Mouse (Mus musculus) kidney, postnatal 0 days (tissue): ENCODE data around the gene Ttc28. TPM values are rescaled to one million over a fixed set of nuclear protein-coding genes. Genes with fewer than 3 reads are reported as not detected.

Source experiments
- ATAC-seq: fragments of 200-750 bp; cut with Nextera tagmentation; replicated peaks from 2 replicates; pipeline ENCODE4 v1.8.0; 2017; ENCODE audit warnings: low read depth, moderate number of reproducible peaks, moderate TSS enrichment, moderate library complexity; ENCODE audit not compliant: low FRiP score
- DNase-seq: peaks from one replicate; pipeline ENCODE4 v3.0.0-alpha.2; 2016; ENCODE audit warnings: low spot score
- H3K27ac ChIP-seq: fragments of 300-500 bp; sonication (generic); 2 replicates; pipeline ENCODE4 v1.5.1; 2014; ENCODE audit warnings: mild to moderate bottlenecking
- H3K27me3 ChIP-seq: fragments of 300-500 bp; sonication (generic); 2 replicates; pipeline ENCODE4 v1.6.1; 2014; ENCODE audit warnings: low read length, mixed read lengths; ENCODE audit not compliant: insufficient read depth
- H3K36me3 ChIP-seq: fragments of 300-500 bp; sonication (generic); 2 replicates; pipeline ENCODE4 v1.6.1; 2014; ENCODE audit warnings: low read length, mixed read lengths; ENCODE audit not compliant: insufficient read depth
- H3K4me1 ChIP-seq: fragments of 300-500 bp; sonication (generic); replicated peaks from 2 replicates; pipeline ENCODE4 v1.6.1; 2014; ENCODE audit warnings: antibody characterized with exemption, low read length, mixed read lengths; ENCODE audit not compliant: insufficient read depth
- H3K4me2 ChIP-seq: fragments of 300-500 bp; sonication (generic); 2 replicates; pipeline ENCODE4 v1.6.1; 2014; ENCODE audit warnings: mild to moderate bottlenecking, low read length, moderate library complexity, mixed read lengths
- H3K4me3 ChIP-seq: fragments of 300-500 bp; sonication (generic); replicated peaks from 2 replicates; pipeline ENCODE4 v1.5.1; 2014; ENCODE audit warnings: low read depth, low read length
- H3K9ac ChIP-seq: fragments of 300-500 bp; sonication (generic); 2 replicates; pipeline ENCODE4 v1.6.1; 2014; ENCODE audit warnings: low read depth, low read length
- H3K9me3 ChIP-seq: fragments of 300-500 bp; sonication (generic); replicated peaks from 2 replicates; pipeline ENCODE4 v1.6.1; 2016; ENCODE audit warnings: low read length, inconsistent platforms, mixed read lengths
- CTCF ChIP-seq: IDR thresholded peaks from 2 replicates; pipeline ENCODE4 v1.5.1; 2016; ENCODE audit warnings: antibody characterized with exemption, low read depth, mild to moderate bottlenecking, moderate library complexity
- WGBS: fragments of 180-500 bp; shearing (Covaris S2); extraction: QIAGEN DNeasy Blood & Tissue Kit; methylation state at CpG from one replicate; pipeline ENCODE4 v1.1.7; 2014; 5-methylcytosine and 5-hydroxymethylcytosine counted together
- polyA plus RNA-seq: library from polyadenylated mRNA; unstranded; fragments of >200 nt; fragmentation: Nextera tagmentation; extraction: Ambion mirVana; gene quantifications from 2 replicates; pipeline ENCODE4 v1.2.1, GENCODE M21; 2015

Ttc28 gene
- polyA plus RNA-seq, 1 experiment from 2014 or later: 8.1 TPM

DNA sequence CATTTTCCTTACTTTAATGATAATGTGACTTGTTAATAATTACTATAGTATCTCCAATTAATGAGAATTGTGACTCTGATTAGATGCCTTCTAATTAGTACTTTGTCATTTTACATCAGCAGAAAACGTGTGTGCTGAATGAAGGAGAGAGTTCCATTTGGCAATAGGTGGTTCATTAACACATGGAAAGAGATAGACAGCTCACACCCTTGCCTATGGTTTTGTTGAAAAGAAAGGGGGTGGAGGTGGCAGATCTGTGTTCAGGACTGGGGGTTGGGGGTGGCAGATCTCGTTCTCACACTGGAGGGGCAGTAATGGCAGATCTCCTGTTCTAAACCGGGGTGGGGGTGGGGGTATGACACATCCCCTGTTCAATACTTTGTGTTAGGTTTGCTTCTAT lies 184.4 kb downstream of the Ttc28 start:
- H3K4me2 ChIP-seq: no peak overlapping the region
- H3K36me3 ChIP-seq: no peaks in the 10 kb centered on the region
- H3K27ac ChIP-seq: no peak overlapping the region
- DNase-seq (no peak), ATAC-seq (no peak)
- H3K27me3 ChIP-seq: no peaks in the 10 kb centered on the region
- no peaks in the 10 kb centered on the region for H3K9me3 ChIP-seq
- WGBS: 75% methylated on average over 3 of the region's 3 CpGs
- H3K4me1 ChIP-seq: peaks cover 1% of the 10 kb centered on the region; the same call in 1 of the 2 replicates
- H3K4me3 ChIP-seq: no peak overlapping the region
- TF ChIP-seq CTCF: no peak
- no peak overlapping the region for H3K9ac ChIP-seq

DNA sequence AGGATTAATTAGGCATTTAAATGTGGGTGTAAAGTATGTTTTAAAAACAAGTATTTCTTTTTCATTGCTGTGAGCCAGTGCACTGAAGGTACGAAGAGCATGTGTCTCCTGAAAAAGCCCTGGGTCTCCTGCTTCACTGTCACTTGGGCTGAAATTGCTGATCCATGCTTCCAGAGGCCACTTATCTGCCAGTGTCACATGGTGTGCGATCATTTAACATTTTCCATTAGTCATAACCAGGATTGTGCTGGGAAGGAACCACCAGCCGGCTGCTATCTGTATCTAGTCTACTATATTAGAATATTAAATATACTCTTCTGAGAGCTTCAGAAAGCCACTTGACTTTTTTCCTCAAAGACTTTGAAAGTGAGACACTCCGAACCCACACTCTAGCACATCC lies 186.2 kb downstream of the Ttc28 start:
- Histone ChIP-seq H3K9me3 (no peaks in the 10 kb centered on the region), H3K4me1 (no peaks in the 10 kb centered on the region), H3K27ac (no peak overlapping the region), H3K4me2 (no peak overlapping the region), H3K4me3 (no peak overlapping the region), H3K36me3 (no peaks in the 10 kb centered on the region), H3K9ac (no peak overlapping the region), H3K27me3 (no peaks in the 10 kb centered on the region)
- no peak for DNase-seq
- no peak for ATAC-seq
- TF ChIP-seq CTCF: no peak
- 77% methylated on average over 4 of the region's 4 CpGs for WGBS

DNA sequence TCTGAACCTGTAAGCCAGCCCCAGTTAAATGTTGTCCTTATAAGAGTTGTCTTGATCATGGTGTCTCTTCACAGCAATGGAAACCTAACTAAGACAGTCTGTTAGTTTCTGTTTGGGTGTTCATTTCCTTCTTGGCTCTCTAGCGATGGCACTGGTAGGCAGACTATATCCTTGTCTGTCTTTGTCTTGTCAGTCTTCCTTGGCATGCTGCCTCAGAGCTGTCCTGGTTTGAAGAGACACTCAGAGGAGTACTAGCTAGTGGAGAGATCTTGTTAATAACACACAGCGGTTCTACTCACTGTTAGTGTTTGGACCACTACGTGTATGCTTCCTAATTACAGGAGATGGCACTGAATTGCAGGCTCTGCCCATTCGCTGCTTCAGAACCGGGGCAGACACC lies 189.9 kb downstream of the Ttc28 start:
- ATAC-seq (no peak), DNase-seq (no peak)
- Histone ChIP-seq H3K36me3 (no peaks in the 10 kb centered on the region), H3K4me1 (peaks cover 10% of the 10 kb centered on the region), H3K9me3 (no peaks in the 10 kb centered on the region), H3K9ac (no peak overlapping the region), H3K4me2 (no peak overlapping the region), H3K4me3 (no peak overlapping the region), H3K27me3 (no peaks in the 10 kb centered on the region), H3K27ac (no peak overlapping the region)
- no peak for TF ChIP-seq CTCF
- WGBS: 90% methylated on average over 5 of the region's 5 CpGs

DNA sequence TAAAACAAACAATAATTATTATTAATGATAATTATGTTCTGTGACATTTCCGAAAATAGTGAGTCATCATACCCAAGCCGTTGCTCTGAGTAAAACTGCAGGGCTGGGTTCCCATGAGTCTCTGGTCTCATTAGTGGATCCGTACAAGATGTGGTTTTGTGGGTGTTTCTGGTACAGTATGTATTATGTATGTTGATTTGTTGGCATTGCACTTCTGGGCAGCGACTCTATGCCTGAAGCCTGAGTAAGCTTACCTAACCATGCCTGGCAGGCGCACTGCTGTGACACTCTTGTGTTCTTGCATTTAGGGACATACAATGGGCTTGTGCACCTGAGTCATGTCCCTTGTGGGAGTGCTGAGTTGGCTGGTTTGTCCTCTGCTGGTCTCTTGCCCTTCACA lies 190.3 kb downstream of the Ttc28 start:
- Histone ChIP-seq H3K27me3 (no peaks in the 10 kb centered on the region), H3K27ac (no peak overlapping the region), H3K9ac (no peak overlapping the region), H3K4me3 (no peak overlapping the region), H3K4me1 (peaks cover 10% of the 10 kb centered on the region), H3K9me3 (no peaks in the 10 kb centered on the region), H3K36me3 (no peaks in the 10 kb centered on the region), H3K4me2 (no peak overlapping the region)
- TF ChIP-seq CTCF: no peak
- DNase-seq (no peak), ATAC-seq (no peak)
- WGBS: 82% methylated on average over 5 of the region's 5 CpGs

DNA sequence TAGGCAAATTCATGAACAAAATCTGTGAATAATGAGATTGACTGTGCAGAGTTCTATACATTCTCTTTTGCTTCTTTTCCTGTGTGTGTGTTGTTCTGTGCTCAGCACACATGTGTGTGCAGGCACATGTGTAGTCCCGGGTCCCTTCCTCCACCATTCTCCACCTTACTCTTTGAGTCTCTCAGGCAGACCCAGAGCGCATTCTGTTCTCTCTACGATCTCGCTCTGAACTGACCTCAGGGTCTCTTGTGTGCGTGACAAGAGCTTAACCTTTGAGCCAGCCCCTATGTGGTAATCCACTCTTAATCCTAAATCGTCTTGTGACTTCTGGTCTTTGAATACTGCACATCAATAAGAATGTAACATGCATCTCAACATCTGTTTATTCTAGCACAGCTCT lies 190.8 kb downstream of the Ttc28 start:
- DNase-seq (no peak), ATAC-seq (no peak)
- Histone ChIP-seq H3K36me3 (no peaks in the 10 kb centered on the region), H3K4me2 (no peak overlapping the region), H3K9me3 (no peaks in the 10 kb centered on the region), H3K4me1 (peaks cover 10% of the 10 kb centered on the region), H3K4me3 (no peak overlapping the region), H3K9ac (no peak overlapping the region), H3K27me3 (no peaks in the 10 kb centered on the region), H3K27ac (no peak overlapping the region)
- TF ChIP-seq CTCF: no peak
- 74% methylated on average over 6 of the region's 6 CpGs for WGBS

DNA sequence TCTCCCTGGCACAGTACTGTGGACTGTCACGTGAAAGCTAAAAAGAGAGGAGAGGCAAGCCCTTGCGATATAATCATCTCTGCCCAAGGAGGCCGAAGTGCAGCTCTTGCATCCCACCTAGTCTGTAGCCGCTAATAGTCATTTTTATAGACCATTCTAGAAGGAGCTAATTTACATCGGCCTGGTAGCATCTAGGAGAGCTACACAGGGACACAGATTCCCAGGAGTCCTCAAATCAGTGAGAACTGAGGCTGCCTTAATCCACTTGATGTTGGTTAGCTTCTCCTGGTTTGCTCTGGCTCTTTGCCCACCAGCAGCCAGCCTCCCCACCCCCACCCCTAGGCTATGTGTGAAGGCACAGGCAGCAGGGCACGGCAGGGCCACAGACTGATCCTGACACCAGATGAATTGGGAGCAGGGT lies 193.7 kb downstream of the Ttc28 start:
- H3K27ac ChIP-seq: no peak overlapping the region
- H3K9me3 ChIP-seq: no peaks in the 10 kb centered on the region
- H3K4me2 ChIP-seq: no peak overlapping the region
- no peak for TF ChIP-seq CTCF
- WGBS: 47% methylated on average over 6 of the region's 6 CpGs
- H3K4me1 ChIP-seq: peaks cover 10% of the 10 kb centered on the region
- ATAC-seq (no peak), DNase-seq (no peak)
- H3K4me3 ChIP-seq: no peak overlapping the region
- no peaks in the 10 kb centered on the region for H3K27me3 ChIP-seq
- no peaks in the 10 kb centered on the region for H3K36me3 ChIP-seq
- no peak overlapping the region for H3K9ac ChIP-seq

DNA sequence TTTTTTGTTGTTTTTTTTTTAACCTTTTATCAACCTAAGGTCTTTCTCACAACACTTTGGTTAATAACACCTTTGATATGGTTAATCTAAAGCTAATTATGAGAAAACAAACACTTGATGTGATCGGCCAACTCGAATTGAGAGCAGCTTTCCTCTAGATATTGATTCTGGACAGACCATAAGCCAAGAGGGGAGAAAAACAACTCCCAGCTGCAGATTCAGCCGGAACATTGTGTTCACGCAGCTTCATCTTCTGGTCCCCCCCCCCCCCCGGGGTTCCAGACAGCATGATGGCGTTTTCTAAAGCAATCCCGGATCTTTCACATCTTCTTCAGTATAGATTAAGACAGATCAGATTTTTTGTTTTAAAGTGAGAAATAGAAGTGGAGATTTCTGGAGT lies 194.4 kb downstream of the Ttc28 start:
- Histone ChIP-seq H3K9ac (no peak overlapping the region), H3K36me3 (no peaks in the 10 kb centered on the region), H3K4me2 (no peak overlapping the region), H3K27me3 (no peaks in the 10 kb centered on the region), H3K4me1 (peaks cover 10% of the 10 kb centered on the region), H3K27ac (no peak overlapping the region), H3K4me3 (no peak overlapping the region), H3K9me3 (no peaks in the 10 kb centered on the region)
- DNase-seq: no peak
- 38% methylated on average over 7 of the region's 7 CpGs for WGBS
- TF ChIP-seq CTCF: no peak
- no peak for ATAC-seq
